Mouse (Mus musculus) embryonic facial prominence, embryonic 15.5 days (tissue): ENCODE measurements around the gene Ak7. TPM values are rescaled to one million over a fixed set of nuclear protein-coding genes. Genes with fewer than 3 reads are reported as not detected.

ENCODE experiments used
- ATAC-seq: fragments of 200-750 bp; cut with Nextera tagmentation; 2 replicates; pipeline ENCODE4 v1.8.0; 2017; ENCODE audit warnings: low read depth, moderate TSS enrichment; ENCODE audit not compliant: insufficient number of reproducible peaks, low FRiP score, low TSS enrichment
- H3K27ac ChIP-seq: fragments of 300-500 bp; sonication (generic); replicated peaks from 2 replicates; pipeline ENCODE4 v1.5.1; 2015; ENCODE audit warnings: mild to moderate bottlenecking, inconsistent platforms
- H3K27me3 ChIP-seq: fragments of 300-500 bp; sonication (generic); 2 replicates; pipeline ENCODE4 v1.6.1; 2015; ENCODE audit warnings: inconsistent platforms
- H3K36me3 ChIP-seq: fragments of 300-500 bp; sonication (generic); 2 replicates; pipeline ENCODE4 v1.6.1; 2015; ENCODE audit warnings: mild to moderate bottlenecking, inconsistent platforms
- H3K4me1 ChIP-seq: fragments of 300-500 bp; sonication (generic); 2 replicates; pipeline ENCODE4 v1.6.1; 2015; ENCODE audit warnings: inconsistent platforms
- H3K4me2 ChIP-seq: fragments of 300-500 bp; sonication (generic); replicated peaks from 2 replicates; pipeline ENCODE4 v1.6.1; 2015; ENCODE audit warnings: mild to moderate bottlenecking, inconsistent platforms
- H3K4me3 ChIP-seq: fragments of 300-500 bp; sonication (generic); replicated peaks from 2 replicates; pipeline ENCODE4 v1.5.1; 2015; ENCODE audit warnings: mild to moderate bottlenecking, inconsistent platforms
- H3K9ac ChIP-seq: fragments of 300-500 bp; sonication (generic); 2 replicates; pipeline ENCODE4 v1.6.1; 2015; ENCODE audit warnings: inconsistent platforms
- H3K9me3 ChIP-seq: fragments of 300-500 bp; sonication (generic); replicated peaks from 2 replicates; pipeline ENCODE4 v1.6.1; 2016; ENCODE audit warnings: inconsistent platforms
- WGBS: fragments of 180-500 bp; shearing (Covaris S2); methylation state at CpG from one replicate; pipeline ENCODE4 v1.1.7; 2015; 5-methylcytosine and 5-hydroxymethylcytosine counted together
- polyA plus RNA-seq: library from polyadenylated mRNA; unstranded; fragments of >200 nt; fragmentation: Nextera tagmentation; extraction: Ambion mirVana; gene quantifications from 2 replicates; pipeline ENCODE4 v1.2.1, GENCODE M21; 2015

Gene Ak7
- polyA plus RNA-seq, 1 experiment from 2014 or later, result 4.7 TPM

DNA sequence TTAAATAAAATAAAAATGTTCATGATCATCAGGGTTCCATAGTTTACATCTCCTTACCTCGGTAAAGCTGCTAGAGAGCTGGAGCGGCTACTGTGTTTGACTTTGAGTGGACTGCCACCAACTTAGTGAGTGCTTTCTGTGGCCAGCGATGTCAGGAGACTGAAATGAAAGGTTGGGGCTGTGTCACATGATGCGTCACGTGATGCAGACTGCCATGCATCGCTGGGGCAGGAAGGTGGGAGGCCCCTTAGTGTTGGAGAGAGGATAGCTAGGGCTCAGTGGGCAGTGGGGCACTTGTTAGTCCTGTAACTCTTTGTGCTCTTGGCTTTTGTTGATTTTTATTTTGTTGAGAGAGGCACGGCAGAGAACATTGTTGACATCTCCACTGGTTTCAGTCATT is 9.9 kb upstream of the Ak7 start:
- Histone ChIP-seq H3K27me3 (no peaks in the 10 kb centered on the region), H3K9me3 (no peaks in the 10 kb centered on the region), H3K9ac (no peak overlapping the region), H3K27ac (no peak overlapping the region), H3K4me3 (no peak overlapping the region), H3K4me1 (no peaks in the 10 kb centered on the region), H3K36me3 (peaks cover 25% of the 10 kb centered on the region), H3K4me2 (no peak overlapping the region)
- WGBS, result 84% methylated on average over 7 of the region's 7 CpGs
- ATAC-seq, result no peak

- no peak for ATAC-seq
- WGBS, result 86% methylated on average over 8 of the region's 8 CpGs
- Histone ChIP-seq H3K9me3 (no peaks in the 10 kb centered on the region), H3K9ac (no peak overlapping the region), H3K4me1 (no peaks in the 10 kb centered on the region), H3K4me2 (no peak overlapping the region), H3K27me3 (no peaks in the 10 kb centered on the region), H3K36me3 (peaks cover 31% of the 10 kb centered on the region), H3K27ac (no peak overlapping the region), H3K4me3 (no peak overlapping the region)
Measured at GRCm38 (mm10) chr12:105697104-105697780, 8.5 kb upstream of the Ak7 start.

- ATAC-seq, result no peak
- no peak overlapping the region for H3K27ac ChIP-seq
- H3K36me3 ChIP-seq, result peaks cover 25% of the 10 kb centered on the region
- no peaks in the 10 kb centered on the region for H3K9me3 ChIP-seq
- H3K4me2 ChIP-seq, result no peak overlapping the region
- H3K4me3 ChIP-seq, result no peak overlapping the region
- WGBS, result 95% methylated on average over 12 of the region's 12 CpGs
- H3K4me1 ChIP-seq, result peaks cover 2% of the 10 kb centered on the region; the same call in 1 of the 2 replicates
- no peak overlapping the region for H3K9ac ChIP-seq
- no peaks in the 10 kb centered on the region for H3K27me3 ChIP-seq
Measured at GRCm38 (mm10) chr12:105700433-105700832, 5.3 kb upstream of the Ak7 start.

DNA sequence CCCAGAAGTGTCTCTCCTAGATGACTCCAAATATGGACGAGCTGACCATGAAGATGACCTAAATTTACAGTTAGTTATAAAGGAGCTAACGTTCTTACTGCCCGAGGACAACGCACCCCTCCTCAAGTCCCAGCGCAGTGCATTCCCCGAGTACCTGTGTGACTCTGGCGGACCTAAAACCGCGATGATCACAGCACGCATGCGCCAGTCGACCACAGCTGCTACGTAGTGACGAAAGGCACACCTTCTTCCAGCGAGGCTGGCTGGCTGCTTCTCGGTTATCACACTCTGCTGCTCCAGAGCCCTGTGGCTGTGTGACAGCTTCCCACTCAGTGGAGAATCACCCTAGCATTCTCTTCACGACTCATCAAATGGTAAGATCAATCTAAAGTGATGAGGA is 12.8 kb downstream of the Ak7 start:
- Histone ChIP-seq H3K9me3 (no peaks in the 10 kb centered on the region), H3K27ac (no peak overlapping the region), H3K4me2 (0 out of 2 replicates have a peak overlapping the region, but pooled peaks have one; percentile 4), H3K27me3 (no peaks in the 10 kb centered on the region), H3K9ac (no peak overlapping the region), H3K4me1 (no peaks in the 10 kb centered on the region), H3K36me3 (no peaks in the 10 kb centered on the region), H3K4me3 (no peak overlapping the region)
- ATAC-seq, result no peak
- 65% methylated on average over 17 of the region's 17 CpGs for WGBS

GRCm38 (mm10) chr12:105720196-105720595 is 14.4 kb downstream of the Ak7 start:
- no peak for ATAC-seq
- H3K9ac ChIP-seq, result no peak overlapping the region
- no peak overlapping the region for H3K4me3 ChIP-seq
- no peaks in the 10 kb centered on the region for H3K27me3 ChIP-seq
- H3K4me1 ChIP-seq, result no peaks in the 10 kb centered on the region
- H3K36me3 ChIP-seq, result no peaks in the 10 kb centered on the region
- H3K9me3 ChIP-seq, result no peaks in the 10 kb centered on the region
- no peak overlapping the region for H3K27ac ChIP-seq
- 65% methylated on average over 3 of the region's 3 CpGs for WGBS
- H3K4me2 ChIP-seq, result no peak overlapping the region

DNA sequence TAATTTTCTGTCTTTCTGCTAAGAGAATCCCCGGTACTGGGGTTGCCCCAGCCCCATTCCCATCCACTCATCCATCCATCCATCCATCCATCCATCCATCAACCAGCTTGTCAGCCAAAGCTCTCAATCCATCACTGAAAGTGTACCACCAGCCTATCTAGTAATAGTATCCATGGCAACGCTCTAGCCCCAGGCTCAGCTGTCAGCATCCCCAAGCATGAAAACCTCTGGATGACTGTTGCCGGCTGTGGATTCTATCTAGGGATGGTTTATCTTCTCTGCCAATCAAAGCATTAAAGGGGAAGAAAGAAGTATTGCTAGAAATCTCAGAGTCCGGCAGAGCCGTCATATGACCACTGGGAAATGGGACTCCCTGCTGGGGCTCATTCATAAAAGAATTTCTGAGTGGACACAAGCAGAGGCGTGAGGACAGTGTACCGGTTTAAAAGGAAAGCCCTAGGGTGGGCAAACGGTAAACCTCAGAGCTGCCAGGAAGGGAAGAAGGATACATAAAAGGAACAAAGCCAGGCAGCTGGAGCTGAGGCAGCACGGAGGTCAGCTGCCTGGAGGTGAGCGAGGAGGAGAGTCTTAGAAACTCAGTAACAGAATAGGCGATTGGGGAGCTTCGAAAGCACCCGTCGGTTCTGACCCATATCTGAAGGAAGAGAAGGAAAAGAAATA is 15.8 kb downstream of the Ak7 start:
- Histone ChIP-seq H3K36me3 (no peaks in the 10 kb centered on the region), H3K4me3 (no peak overlapping the region), H3K27ac (no peak overlapping the region), H3K4me2 (no peak overlapping the region), H3K9ac (no peak overlapping the region), H3K9me3 (no peaks in the 10 kb centered on the region), H3K27me3 (no peaks in the 10 kb centered on the region), H3K4me1 (no peaks in the 10 kb centered on the region)
- 61% methylated on average over 14 of the region's 14 CpGs for WGBS
- ATAC-seq, result no peak

DNA sequence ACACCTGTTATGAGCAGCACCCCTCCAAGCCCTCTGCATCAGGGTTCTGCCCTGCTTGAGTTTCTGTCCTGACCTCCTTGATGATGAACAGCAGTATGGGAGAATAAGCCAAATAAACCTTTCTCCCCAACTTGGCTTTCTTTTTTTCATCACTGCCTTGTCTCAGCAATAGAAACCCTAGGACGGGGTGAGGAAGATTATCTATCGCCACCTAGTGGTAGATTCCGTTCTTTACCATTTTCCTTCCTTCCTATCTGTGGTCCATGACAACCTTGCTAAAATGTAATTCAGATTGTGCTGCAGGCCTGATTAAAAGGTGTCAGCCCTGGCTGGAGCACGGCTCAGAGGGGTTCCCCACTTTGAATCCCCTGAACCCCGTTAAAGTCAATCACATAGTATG is 16.9 kb downstream of the Ak7 start:
- no peaks in the 10 kb centered on the region for H3K27me3 ChIP-seq
- H3K27ac ChIP-seq, result no peak overlapping the region
- H3K36me3 ChIP-seq, result no peaks in the 10 kb centered on the region
- H3K4me3 ChIP-seq, result no peak overlapping the region
- H3K4me2 ChIP-seq, result no peak overlapping the region
- H3K9me3 ChIP-seq, result no peaks in the 10 kb centered on the region
- 2% methylated on average over 5 of the region's 5 CpGs for whole genome bisulfite sequencing
- no peak for ATAC-seq
- H3K4me1 ChIP-seq, result no peaks in the 10 kb centered on the region
- H3K9ac ChIP-seq, result no peak overlapping the region

DNA sequence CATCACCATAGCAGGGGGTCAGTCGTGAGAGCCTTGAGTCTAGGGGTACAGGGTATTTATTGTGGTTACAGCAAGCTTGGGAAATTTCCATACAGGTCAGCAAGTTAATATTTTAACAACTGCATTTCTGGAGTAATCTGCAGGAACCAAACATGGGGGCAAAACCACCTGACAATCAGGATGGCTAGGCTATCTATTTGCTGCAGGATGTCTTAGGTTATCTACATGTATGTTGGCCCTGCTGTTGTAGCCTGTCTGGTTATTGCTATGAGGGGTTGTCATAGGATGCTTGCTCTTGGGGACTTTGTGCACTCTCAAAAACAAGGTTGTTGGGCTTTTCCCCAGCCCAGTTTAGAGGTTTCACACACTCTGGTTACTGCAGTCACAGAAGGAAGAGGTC is 18.8 kb downstream of the Ak7 start:
- H3K9me3 ChIP-seq, result no peaks in the 10 kb centered on the region
- no peaks in the 10 kb centered on the region for H3K36me3 ChIP-seq
- no peaks in the 10 kb centered on the region for H3K4me1 ChIP-seq
- H3K4me2 ChIP-seq, result no peak overlapping the region
- no peaks in the 10 kb centered on the region for H3K27me3 ChIP-seq
- no peak overlapping the region for H3K27ac ChIP-seq
- H3K9ac ChIP-seq, result no peak overlapping the region
- no peak for ATAC-seq
- H3K4me3 ChIP-seq, result no peak overlapping the region
- WGBS, result 50% methylated on average over 1 of the region's 1 CpGs

DNA sequence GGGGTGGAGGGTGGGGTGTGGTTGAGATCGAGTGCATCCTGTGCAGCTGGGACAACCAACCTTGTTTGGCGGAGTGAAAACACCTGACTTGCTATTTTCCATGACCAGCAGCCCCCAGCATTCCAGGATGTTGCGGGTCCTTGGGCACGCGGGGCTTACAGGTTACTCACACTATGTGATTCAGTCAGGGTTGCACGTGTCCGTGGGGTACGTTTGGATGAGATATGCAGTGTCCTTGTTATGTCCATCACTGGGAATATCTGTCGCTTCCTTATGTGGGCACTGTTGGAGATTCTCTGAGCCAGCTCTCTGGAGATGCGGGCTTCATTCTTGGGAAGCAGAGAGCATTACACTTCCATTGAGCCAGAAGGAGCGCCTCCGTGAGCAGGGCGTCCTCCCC is 20.0 kb downstream of the Ak7 start:
- Histone ChIP-seq H3K4me1 (no peaks in the 10 kb centered on the region), H3K4me2 (no peak overlapping the region), H3K4me3 (no peak overlapping the region), H3K9ac (no peak overlapping the region), H3K36me3 (no peaks in the 10 kb centered on the region), H3K9me3 (no peaks in the 10 kb centered on the region), H3K27ac (no peak overlapping the region), H3K27me3 (no peaks in the 10 kb centered on the region)
- 75% methylated on average over 13 of the region's 13 CpGs for WGBS
- no peak for ATAC-seq

GRCm38 (mm10) chr12:105727268-105727667 is 21.5 kb downstream of the Ak7 start:
- Histone ChIP-seq H3K27me3 (no peaks in the 10 kb centered on the region), H3K9me3 (no peaks in the 10 kb centered on the region), H3K4me1 (no peaks in the 10 kb centered on the region), H3K4me2 (no peak overlapping the region), H3K4me3 (no peak overlapping the region), H3K36me3 (no peaks in the 10 kb centered on the region), H3K9ac (no peak overlapping the region), H3K27ac (no peak overlapping the region)
- ATAC-seq, result no peak
- 74% methylated on average over 3 of the region's 3 CpGs for WGBS

DNA sequence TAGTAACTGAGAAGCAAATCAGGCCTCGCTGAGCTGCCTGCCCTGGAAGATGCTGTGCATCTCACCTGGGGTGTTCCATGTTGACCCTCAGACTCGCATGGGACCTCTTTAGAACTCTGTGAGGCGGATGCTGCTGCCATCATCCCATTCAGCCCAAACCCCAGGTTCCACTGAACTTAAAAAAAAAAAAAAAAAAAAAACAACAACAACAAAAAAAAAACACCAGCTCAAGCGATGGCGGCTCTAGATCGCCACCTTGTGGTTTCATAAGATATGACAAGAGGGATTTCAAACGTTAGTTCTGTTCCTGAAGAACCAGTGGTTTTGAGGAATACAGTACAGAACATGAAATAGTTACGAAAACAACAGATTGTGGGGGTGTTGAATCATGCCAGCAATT is 22.2 kb downstream of the Ak7 start:
- Histone ChIP-seq H3K4me2 (no peak overlapping the region), H3K27ac (no peak overlapping the region), H3K4me3 (no peak overlapping the region), H3K36me3 (no peaks in the 10 kb centered on the region), H3K4me1 (no peaks in the 10 kb centered on the region), H3K9me3 (no peaks in the 10 kb centered on the region), H3K27me3 (no peaks in the 10 kb centered on the region), H3K9ac (no peak overlapping the region)
- ATAC-seq, result no peak
- 27% methylated on average over 8 of the region's 8 CpGs for WGBS
